Mouse (Mus musculus): ENCODE measurements around the gene Mepe. TPM values are rescaled to one million over a fixed set of nuclear protein-coding genes. Genes with fewer than 3 reads are reported as not detected.
A peak's percentile ranks its signal among the peaks of the same experiment; 100 is the strongest.

Mepe gene
- total RNA-seq, 4 experiments from 2014 or later = not detected

- no peak for DNase-seq (ENCODE audit: low spot score in 2 of 2)
Observed at GRCm38 (mm10) chr5:104351874-104352273, 26.7 kb downstream of the Mepe start.

DNA sequence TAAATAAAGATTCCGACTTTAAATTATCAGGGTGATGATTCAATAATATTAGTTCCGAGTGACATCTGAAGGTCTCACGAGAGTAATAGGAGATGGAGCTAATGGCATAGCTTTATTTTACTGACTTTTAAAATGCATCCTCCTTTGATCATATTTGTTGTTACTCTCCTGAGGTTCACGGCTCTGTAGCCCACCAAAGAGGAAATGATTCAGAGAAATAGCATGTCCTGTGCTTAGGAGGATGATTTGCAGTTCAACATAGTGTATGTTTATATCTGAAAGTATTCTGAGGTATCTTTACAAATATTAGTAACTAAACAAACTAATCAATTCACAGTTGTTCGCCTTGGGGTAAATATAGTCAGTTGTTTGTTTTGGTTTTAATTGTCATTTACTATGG, 32.4 kb downstream of the Mepe start:
- no peak for DNase-seq (ENCODE audit: low spot score in 2 of 2)

GRCm38 (mm10) chr5:104358592-104358991, 33.5 kb downstream of the Mepe start:
- no peak for DNase-seq (ENCODE audit: low spot score in 2 of 2)

DNA sequence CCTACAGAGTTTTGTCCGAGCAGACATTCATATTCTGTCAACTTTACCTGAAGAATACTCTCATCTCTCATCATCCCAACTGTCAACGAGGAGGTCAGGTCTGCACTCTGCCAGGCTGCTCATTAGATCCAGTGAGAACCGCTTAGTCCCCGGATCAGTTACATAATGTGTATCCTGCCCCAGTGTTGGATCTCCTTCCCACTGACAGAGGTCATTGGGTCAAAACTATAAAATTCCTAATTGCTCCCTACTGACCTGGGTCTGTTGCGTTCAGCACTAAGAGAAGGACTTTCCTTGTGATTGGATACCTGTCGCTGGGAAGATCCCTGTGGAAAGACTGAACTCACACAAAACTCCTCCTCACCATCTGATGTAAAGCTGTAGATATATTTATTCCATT, 34.1 kb downstream of the Mepe start:
- no peak for DNase-seq (ENCODE audit: low spot score in 2 of 2)

- no peak for DNase-seq (ENCODE audit: low spot score in 2 of 2)
Observed at GRCm38 (mm10) chr5:104370580-104370979, 45.5 kb downstream of the Mepe start.

- no peak for DNase-seq (ENCODE audit: low spot score in 2 of 2)
Observed at GRCm38 (mm10) chr5:104371284-104371683, 46.2 kb downstream of the Mepe start.

DNA sequence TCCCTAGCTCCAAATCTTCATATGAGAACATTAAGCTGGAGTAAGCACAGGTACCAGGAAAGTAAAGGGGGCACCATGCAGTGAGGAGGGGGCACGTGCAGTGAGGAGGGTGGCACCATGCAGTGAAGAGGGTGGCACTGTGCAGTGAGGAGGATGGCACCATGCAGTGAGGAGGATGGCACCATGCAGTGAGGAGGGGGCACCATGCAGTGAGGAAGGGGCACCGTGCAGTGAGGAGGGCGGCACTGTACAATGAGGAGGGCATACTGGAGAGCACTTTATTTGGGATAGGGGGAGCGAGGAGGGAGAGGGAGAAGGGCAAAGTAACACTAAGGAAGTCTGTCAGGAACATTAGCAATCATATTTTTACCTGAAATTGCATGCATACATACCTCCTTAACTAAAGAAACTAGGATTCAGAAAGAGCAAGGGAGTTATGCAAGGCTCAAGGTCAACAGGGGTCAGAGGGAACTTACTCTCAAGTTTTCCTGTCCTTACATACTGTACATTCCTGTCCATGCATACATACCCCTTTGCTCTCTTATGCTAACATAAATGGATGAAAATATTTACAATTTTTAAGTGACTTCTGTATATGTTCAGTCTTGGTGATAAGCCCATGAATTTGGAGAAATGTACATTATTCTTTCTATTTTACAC, 48.6 kb downstream of the Mepe start:
- DNase-seq (ENCODE audit: low spot score in 2 of 2) = no peak

- peak; percentile 18 to 25 for DNase-seq (ENCODE audit: low spot score in 2 of 2)
Observed at GRCm38 (mm10) chr5:104374308-104374660, 49.2 kb downstream of the Mepe start.

DNA sequence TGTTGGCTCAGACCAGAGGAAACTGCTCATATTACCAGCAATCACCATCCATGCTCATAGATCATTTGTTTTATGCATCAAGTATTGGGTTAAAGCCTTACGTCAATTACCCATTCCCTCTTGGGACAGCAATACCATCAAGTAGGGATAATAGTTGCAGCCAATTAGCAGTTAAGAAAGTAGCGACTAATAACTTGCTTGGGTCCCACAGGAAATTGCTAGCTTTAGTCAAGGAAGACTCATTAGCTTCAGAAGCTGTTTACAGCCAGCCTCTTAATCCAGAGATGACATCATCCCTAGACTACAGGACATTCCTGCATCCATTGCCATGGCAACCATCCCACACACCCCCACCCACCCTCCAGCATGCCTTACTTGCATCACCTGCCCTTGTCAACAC, 50.0 kb downstream of the Mepe start:
- no peak for DNase-seq (ENCODE audit: low spot score in 2 of 2)

- DNase-seq (ENCODE audit: low spot score in 2 of 2) = no peak
Observed at GRCm38 (mm10) chr5:104376890-104377289, 51.8 kb downstream of the Mepe start.

DNA sequence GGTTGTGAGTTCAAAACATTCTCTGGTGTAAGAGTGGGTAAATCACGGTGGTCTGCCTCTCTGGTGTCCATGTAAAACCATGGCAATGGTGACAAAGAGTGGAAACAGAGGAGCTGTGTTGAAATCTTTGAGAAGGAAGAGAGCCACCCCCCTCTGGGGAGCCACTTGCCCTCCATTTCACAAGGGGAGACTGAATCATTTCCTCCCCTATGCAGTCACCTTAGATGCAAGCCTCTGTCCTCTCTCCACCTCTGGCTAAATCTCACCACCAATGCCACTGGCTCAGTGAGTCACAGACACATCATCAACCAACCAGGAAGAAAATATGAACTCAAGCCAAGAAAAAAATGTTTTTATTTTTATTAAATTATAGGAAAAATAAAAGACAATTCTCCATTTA, 55.4 kb downstream of the Mepe start:
- no peak for DNase-seq (ENCODE audit: low spot score in 2 of 2)

DNA sequence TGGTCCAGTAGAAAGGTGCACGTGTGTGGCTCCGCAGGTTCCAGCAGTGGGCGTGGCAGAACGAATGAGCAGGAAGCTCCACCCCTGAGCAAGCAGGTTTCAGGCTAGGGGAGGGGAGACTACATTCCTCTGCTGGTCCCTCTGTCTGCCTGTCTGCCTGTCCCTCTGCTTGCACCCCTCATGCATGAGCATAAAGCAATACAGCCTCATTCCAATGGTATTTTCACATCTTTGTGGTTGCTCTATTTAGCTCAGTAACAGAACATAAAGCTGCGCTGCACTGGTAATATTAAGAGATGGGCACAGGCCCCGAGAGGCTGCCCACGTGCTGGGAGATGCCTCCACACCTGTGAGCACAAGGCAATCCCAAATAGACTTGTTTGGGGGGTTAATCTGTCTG, 56.5 kb downstream of the Mepe start:
- DNase-seq (ENCODE audit: low spot score in 2 of 2) = no peak

DNA sequence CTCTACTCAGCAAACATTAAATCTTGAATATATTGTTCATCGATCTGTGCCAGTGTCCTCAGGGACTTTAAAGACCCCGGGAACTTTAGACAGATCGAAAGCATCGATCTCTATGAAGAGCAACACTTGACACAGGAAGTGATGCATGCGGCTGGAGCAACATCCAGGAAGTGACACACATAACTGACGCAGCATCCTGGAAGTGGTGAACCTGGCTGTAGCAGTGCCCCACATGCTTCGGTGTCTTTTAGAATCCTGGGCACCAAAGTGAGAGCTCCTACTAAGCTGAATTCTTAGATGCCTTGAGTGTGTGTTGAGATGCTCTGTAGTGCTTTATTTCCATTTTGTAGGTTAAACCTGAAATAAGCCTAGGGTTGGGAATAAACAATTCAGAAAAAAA, 59.4 kb downstream of the Mepe start:
- DNase-seq (ENCODE audit: low spot score in 2 of 2) = no peak

GRCm38 (mm10) chr5:104385521-104385920, 60.4 kb downstream of the Mepe start:
- no peak for DNase-seq (ENCODE audit: low spot score in 2 of 2)

- DNase-seq (ENCODE audit: low spot score in 2 of 2) = no peak
Observed at GRCm38 (mm10) chr5:104386908-104387307, 61.8 kb downstream of the Mepe start.

Small RNA genes within 50 kb of the gene (microRNA-seq; reads per million reads assigned to microRNA genes)
- not detected for gene Gm23616

Other genes with a start within 250 kb of the Mepe start
- not detected for gene Gm17660, start 247.7 kb upstream of the Mepe start, total RNA-seq (2022)
- 100 to 1,000 TPM in 2 of 4 experiments, 10 to 100 TPM in 2; 70.3 to 108 (median 94.1) TPM for gene Sparcl1, start 211.6 kb upstream of the Mepe start, total RNA-seq (2022)
- not detected for gene Dspp, start 154.6 kb upstream of the Mepe start, total RNA-seq (2022)
- gene Dmp1, start 122.7 kb upstream of the Mepe start, total RNA-seq (2022) = 1 to 10 TPM in 1 of 4 experiments, under 1 TPM in 3; 0.51 to 1.2 (median 0.68) TPM
- gene Ibsp, start 26.2 kb upstream of the Mepe start, total RNA-seq (2022) = not detected
- 1 to 10 TPM in 3 of 4 experiments, under 1 TPM in 1; 0.75 to 4.6 (median 2.4) TPM for gene Spp1, start 109.8 kb downstream of the Mepe start, total RNA-seq (2022)
- 1 to 10 TPM; 6.1 to 9.3 (median 7.6) TPM for gene Pkd2, start 134.1 kb downstream of the Mepe start, total RNA-seq (2022)
- 1 to 10 TPM; 2.7 to 3.5 (median 3.3) TPM for gene BC005561, start 183.0 kb downstream of the Mepe start, total RNA-seq (2022)

Measured in gastrocnemius, adult 8-10 months (tissue).